Mouse (Mus musculus): ENCODE data around the gene Fam167b. TPM values are rescaled to one million over a fixed set of nuclear protein-coding genes. Genes with fewer than 3 reads are reported as not detected.
"Not testable (repeated sequence)": the region's sequence is repeated elsewhere in the genome, so short reads cannot be mapped to it uniquely, and the experiment has no call there.

Fam167b gene
- polyA plus RNA-seq, 1 experiment from 2014 or later: 4.3 TPM

DNA sequence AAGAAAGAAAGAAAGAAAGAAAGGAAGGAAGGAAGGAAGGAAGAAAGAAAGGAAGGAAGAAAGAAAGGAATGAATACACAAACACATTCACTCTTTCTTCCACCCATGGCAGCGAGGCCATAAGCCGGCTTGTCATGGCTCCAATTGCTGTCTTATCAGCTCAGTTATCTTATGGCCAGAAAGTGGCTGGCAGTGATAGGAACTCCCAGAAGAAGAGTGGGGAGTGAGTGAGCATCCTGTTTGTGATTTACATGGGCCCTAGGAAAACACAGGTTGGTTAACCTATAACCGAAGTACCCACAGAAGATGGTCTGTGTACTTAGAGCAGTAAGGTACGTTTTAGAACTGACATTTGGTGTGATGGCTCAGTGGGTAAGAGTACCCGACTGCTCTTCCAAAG lies 17.2 kb downstream of the Fam167b start:
- Histone ChIP-seq H3K27me3 (ENCODE audit: control insufficient read depth, insufficient read depth, low read length) (no peaks in the 10 kb centered on the region), H3K36me3 (ENCODE audit: control insufficient read depth, insufficient read depth, low read length) (no peaks in the 10 kb centered on the region)
- no peak for ATAC-seq (ENCODE audit: insufficient number of reproducible peaks, low FRiP score, low TSS enrichment, low read depth)

DNA sequence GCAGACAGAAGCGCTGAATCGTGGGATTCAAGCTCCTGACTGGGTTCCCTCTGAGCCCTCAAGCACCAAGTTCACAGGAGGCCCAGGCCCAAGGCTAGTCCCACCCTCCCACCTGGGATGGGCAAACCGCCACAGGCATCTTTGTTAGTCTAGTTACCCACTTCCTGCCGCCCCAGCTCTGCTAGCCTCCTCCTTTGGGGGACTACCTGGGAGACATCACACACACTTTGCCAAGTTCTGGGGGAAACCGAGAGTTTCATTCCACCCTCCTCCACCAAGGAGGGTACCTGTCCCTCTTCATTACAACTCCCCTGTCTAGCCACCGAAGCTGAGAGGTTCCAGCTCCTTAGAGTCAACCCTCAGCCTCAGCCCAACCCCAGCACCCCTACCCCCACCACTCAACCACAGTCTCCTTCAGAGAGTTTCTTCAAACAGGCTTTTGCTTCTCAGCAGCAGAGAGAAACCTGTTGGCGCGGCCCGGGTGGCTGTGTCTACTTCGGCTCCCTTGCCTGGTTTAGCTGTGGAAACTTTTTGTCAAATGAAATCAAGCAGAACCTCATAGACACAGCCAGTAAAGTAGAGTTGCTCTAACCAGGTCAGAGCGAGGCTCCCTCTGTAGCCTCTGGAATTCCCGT lies 19.9 kb downstream of the Fam167b start:
- no peaks in the 10 kb centered on the region for H3K36me3 ChIP-seq (ENCODE audit: control insufficient read depth, insufficient read depth, low read length)
- no peak overlapping the region for H3K4me3 ChIP-seq (ENCODE audit: low read depth, low read length)
- H3K27ac ChIP-seq (replicated peaks; ENCODE audit: low read depth, low read length): no peak overlapping the region
- peaks cover 7% of the 10 kb centered on the region for H3K4me1 ChIP-seq (ENCODE audit: control insufficient read depth, insufficient read depth, low read length)
- H3K27me3 ChIP-seq (ENCODE audit: control insufficient read depth, insufficient read depth, low read length): no peaks in the 10 kb centered on the region
- H3K9ac ChIP-seq (ENCODE audit: low read length): no peak overlapping the region
- no peak overlapping the region for H3K4me2 ChIP-seq (ENCODE audit: low read depth, severe bottlenecking)
- H3K9me3 ChIP-seq (ENCODE audit: control insufficient read depth, low read length): no peaks in the 10 kb centered on the region
- DNase-seq (ENCODE audit: low spot score): no peak
- no peak for ATAC-seq (ENCODE audit: insufficient number of reproducible peaks, low FRiP score, low TSS enrichment, low read depth)
- 80% methylated on average over 12 of the region's 12 CpGs for WGBS

More for the DNA sequence above, 17.2 kb downstream of the Fam167b start:
- Histone ChIP-seq H3K9me3 (ENCODE audit: control insufficient read depth, low read length) (no peaks in the 10 kb centered on the region), H3K4me2 (ENCODE audit: low read depth, severe bottlenecking) (no peak overlapping the region), H3K27ac (replicated peaks; ENCODE audit: low read depth, low read length) (no peak overlapping the region), H3K9ac (ENCODE audit: low read length) (no peak overlapping the region), H3K4me1 (ENCODE audit: control insufficient read depth, insufficient read depth, low read length) (peaks cover 15% of the 10 kb centered on the region), H3K4me3 (ENCODE audit: low read depth, low read length) (no peak overlapping the region)
- 87% methylated on average over 5 of the region's 5 CpGs for WGBS
- DNase-seq (ENCODE audit: low spot score): no peak

DNA sequence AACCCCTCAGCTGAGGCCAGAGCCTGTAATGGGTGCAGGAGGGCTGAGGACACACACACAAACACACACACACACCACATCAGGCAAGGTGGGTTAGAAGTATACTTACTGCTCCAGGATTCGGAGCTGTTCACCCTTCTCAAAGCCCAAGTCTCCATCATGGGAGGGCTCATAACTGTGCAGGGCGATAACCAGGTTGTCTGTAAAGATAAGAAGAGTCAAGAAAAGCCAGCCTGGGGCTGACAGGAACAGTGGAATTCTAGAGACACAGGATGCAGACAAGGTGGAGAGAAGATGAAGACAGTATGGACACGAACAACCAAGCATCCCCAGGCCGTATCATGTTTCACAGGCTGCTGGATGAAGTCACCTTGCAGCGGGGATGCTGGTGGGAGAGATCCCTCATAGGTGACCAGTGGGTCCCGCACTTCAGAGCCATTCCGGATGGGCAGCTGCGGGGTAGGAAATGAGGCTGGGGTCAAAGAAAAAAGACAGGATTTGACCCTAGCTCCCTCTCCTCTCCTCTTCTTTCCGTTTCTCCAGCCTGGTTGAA lies 21.0 kb downstream of the Fam167b start:
- WGBS: 61% methylated on average over 9 of the region's 9 CpGs
- Histone ChIP-seq H3K4me3 (ENCODE audit: low read depth, low read length) (no peak overlapping the region), H3K27me3 (ENCODE audit: control insufficient read depth, insufficient read depth, low read length) (no peaks in the 10 kb centered on the region), H3K4me2 (ENCODE audit: low read depth, severe bottlenecking) (peak overlapping the region; percentile 74; the same call in 1 of the 2 replicates), H3K9me3 (ENCODE audit: control insufficient read depth, low read length) (no peaks in the 10 kb centered on the region), H3K9ac (ENCODE audit: low read length) (peak overlapping the region; percentile 49; the same call in 1 of the 2 replicates), H3K4me1 (ENCODE audit: control insufficient read depth, insufficient read depth, low read length) (peaks cover 5% of the 10 kb centered on the region; the same call in 1 of the 2 replicates), H3K27ac (replicated peaks; ENCODE audit: low read depth, low read length) (no peak overlapping the region), H3K36me3 (ENCODE audit: control insufficient read depth, insufficient read depth, low read length) (no peaks in the 10 kb centered on the region)
- no peak for ATAC-seq (ENCODE audit: insufficient number of reproducible peaks, low FRiP score, low TSS enrichment, low read depth)
- no peak for DNase-seq (ENCODE audit: low spot score)

DNA sequence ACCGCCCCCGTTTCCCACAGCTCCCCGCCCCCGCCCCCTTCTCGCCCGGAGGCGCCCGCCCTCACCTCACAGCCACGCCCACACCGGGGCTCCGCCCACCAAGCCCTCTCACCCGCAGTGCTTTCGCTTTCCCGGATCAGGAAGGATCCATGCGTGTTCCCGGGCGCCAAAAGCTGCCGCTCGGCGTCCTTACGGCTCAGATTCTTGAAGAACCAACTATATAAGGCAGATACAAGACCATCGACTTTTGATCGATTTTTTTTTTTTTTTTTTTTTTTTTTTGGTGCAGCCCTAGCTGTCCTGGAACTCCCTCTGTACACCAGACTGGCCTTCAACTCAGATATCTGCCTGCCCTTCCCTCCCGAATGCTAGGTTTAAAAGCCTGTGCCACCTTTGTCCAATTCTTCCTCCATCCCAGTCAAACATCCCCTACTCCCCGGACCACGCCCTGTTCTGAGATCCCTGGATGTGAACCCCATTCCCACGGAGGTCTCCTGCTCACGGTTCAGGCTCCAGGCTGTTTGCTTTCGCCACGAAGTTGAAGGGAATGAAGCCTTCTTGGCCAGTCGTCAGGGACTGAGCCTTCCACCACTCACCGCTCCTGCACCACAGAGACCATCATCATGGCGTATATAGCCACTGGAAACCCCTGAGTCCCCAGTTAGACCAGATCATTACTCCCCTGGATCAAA lies 21.7 kb downstream of the Fam167b start:
- no peaks in the 10 kb centered on the region for H3K27me3 ChIP-seq (ENCODE audit: control insufficient read depth, insufficient read depth, low read length)
- DNase-seq (ENCODE audit: low spot score): peak; percentile 96
- peak overlapping the region; percentile 53 for H3K4me3 ChIP-seq (ENCODE audit: low read depth, low read length)
- H3K4me2 ChIP-seq (ENCODE audit: low read depth, severe bottlenecking): peak overlapping the region; percentile 74
- ATAC-seq (ENCODE audit: insufficient number of reproducible peaks, low FRiP score, low TSS enrichment, low read depth): peak; percentile 69
- H3K36me3 ChIP-seq (ENCODE audit: control insufficient read depth, insufficient read depth, low read length): no peaks in the 10 kb centered on the region
- no peak overlapping the region for H3K27ac ChIP-seq (replicated peaks; ENCODE audit: low read depth, low read length)
- peaks cover 5% of the 10 kb centered on the region; the same call in 1 of the 2 replicates for H3K4me1 ChIP-seq (ENCODE audit: control insufficient read depth, insufficient read depth, low read length)
- WGBS: 8% methylated on average over 33 of the region's 33 CpGs
- no peaks in the 10 kb centered on the region for H3K9me3 ChIP-seq (ENCODE audit: control insufficient read depth, low read length)
- peak overlapping the region; percentile 49 for H3K9ac ChIP-seq (ENCODE audit: low read length)

DNA sequence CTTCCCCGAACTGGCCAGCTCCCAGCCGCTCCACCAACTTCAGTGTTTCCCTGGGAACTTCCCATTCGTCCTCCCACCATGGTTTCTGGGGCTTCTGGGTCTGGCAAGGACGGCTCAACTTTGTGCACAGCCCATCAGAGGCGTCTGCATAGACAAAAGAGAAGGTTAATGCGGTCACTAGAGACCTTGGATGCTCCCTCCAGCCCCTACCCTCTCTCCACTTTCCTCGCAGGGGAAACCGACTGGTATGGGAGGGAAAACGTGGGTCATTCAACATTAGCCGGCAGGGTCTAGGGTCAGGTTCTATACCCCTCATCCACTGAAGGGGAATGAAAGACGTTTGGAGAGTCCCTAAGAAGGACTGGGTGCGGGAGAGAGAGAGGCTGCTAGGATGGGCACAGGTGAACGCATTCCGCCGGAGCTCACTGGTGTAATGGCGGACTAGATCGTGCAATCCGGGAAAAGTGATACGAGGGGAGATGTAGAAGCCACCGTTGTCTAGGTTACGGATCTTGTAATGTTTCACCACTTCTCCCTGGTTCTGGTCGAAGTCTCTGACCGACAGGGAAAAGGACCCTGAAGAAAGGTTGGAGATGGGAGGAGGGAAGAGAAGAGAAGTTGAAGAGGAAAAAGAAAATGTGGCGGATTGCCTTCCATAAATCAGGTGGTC lies 22.4 kb downstream of the Fam167b start:
- DNase-seq (ENCODE audit: low spot score) (no peak), ATAC-seq (ENCODE audit: insufficient number of reproducible peaks, low FRiP score, low TSS enrichment, low read depth) (0 out of 2 replicates have a peak, but pooled peaks have one; percentile 9)
- Histone ChIP-seq H3K4me2 (ENCODE audit: low read depth, severe bottlenecking) (peak overlapping the region; percentile 74), H3K36me3 (ENCODE audit: control insufficient read depth, insufficient read depth, low read length) (no peaks in the 10 kb centered on the region), H3K9me3 (ENCODE audit: control insufficient read depth, low read length) (no peaks in the 10 kb centered on the region), H3K27me3 (ENCODE audit: control insufficient read depth, insufficient read depth, low read length) (no peaks in the 10 kb centered on the region), H3K4me3 (ENCODE audit: low read depth, low read length) (peak overlapping the region; percentile 53), H3K27ac (replicated peaks; ENCODE audit: low read depth, low read length) (0 out of 2 replicates have a peak overlapping the region, but pooled peaks have one; percentile 30), H3K9ac (ENCODE audit: low read length) (peak overlapping the region; percentile 49), H3K4me1 (ENCODE audit: control insufficient read depth, insufficient read depth, low read length) (peaks cover 5% of the 10 kb centered on the region; the same call in 1 of the 2 replicates)
- WGBS: under 1% methylated on average over 24 of the region's 24 CpGs

DNA sequence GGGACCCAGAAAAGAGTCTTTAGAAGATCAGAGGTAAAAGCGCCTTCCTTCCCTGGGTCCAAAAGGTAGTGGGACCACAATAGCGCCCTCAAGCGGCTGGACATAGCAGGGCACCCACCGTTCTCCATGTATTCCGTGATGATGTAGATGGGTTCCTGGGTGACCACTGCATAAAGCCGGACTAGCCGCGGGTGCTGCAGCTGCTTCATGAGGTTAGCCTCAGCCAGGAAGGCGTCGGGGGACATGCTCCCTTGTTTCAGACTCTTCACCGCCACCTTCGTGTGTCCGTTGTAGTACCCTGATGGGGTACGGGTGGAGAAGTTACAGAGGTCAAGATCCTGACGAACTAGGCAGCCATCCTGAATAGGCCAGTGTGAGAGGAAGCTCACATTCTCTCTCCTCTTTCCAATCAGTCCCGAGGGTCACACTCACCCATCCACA lies 22.9 kb downstream of the Fam167b start:
- peak overlapping the region; percentile 49 for H3K9ac ChIP-seq (ENCODE audit: low read length)
- ATAC-seq (ENCODE audit: insufficient number of reproducible peaks, low FRiP score, low TSS enrichment, low read depth) (no peak), DNase-seq (ENCODE audit: low spot score) (peak; percentile 81)
- peaks cover 6% of the 10 kb centered on the region for H3K4me1 ChIP-seq (ENCODE audit: control insufficient read depth, insufficient read depth, low read length)
- 4% methylated on average over 16 of the region's 16 CpGs for WGBS
- no peaks in the 10 kb centered on the region for H3K27me3 ChIP-seq (ENCODE audit: control insufficient read depth, insufficient read depth, low read length)
- H3K4me2 ChIP-seq (ENCODE audit: low read depth, severe bottlenecking): peak overlapping the region; percentile 74
- H3K36me3 ChIP-seq (ENCODE audit: control insufficient read depth, insufficient read depth, low read length): no peaks in the 10 kb centered on the region
- peak overlapping the region; percentile 53 for H3K4me3 ChIP-seq (ENCODE audit: low read depth, low read length)
- no peaks in the 10 kb centered on the region for H3K9me3 ChIP-seq (ENCODE audit: control insufficient read depth, low read length)
- no peak overlapping the region for H3K27ac ChIP-seq (replicated peaks; ENCODE audit: low read depth, low read length)

DNA sequence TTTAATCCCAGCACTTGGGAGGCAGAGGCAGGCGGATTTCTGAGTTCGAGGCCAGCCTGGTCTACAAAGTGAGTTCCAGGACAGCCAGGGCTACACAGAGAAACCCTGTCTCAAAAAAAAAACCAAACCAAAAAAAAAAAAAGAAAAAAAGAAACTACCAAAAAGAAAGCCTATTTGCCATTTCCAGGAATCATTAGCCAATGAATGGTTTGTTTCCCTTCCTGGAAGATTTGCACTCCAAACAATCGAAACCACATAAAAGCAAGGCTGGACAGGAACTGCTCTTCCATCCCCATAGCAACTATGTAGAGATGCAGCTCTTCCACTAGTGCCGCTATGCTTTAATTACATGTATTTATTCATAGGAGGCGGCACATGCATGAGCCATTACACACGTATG lies 23.8 kb downstream of the Fam167b start:
- DNase-seq (ENCODE audit: low spot score); H3K27ac ChIP-seq (replicated peaks; ENCODE audit: low read depth, low read length); H3K4me2 ChIP-seq (ENCODE audit: low read depth, severe bottlenecking); H3K9me3 ChIP-seq (ENCODE audit: control insufficient read depth, low read length); H3K9ac ChIP-seq (ENCODE audit: low read length); H3K27me3 ChIP-seq (ENCODE audit: control insufficient read depth, insufficient read depth, low read length); H3K4me3 ChIP-seq (ENCODE audit: low read depth, low read length); H3K36me3 ChIP-seq (ENCODE audit: control insufficient read depth, insufficient read depth, low read length); ATAC-seq (ENCODE audit: insufficient number of reproducible peaks, low FRiP score, low TSS enrichment, low read depth): not testable (repeated sequence)
- peaks cover 13% of the 10 kb centered on the region for H3K4me1 ChIP-seq (ENCODE audit: control insufficient read depth, insufficient read depth, low read length)
- 91% methylated on average over 6 of the region's 6 CpGs for WGBS

DNA sequence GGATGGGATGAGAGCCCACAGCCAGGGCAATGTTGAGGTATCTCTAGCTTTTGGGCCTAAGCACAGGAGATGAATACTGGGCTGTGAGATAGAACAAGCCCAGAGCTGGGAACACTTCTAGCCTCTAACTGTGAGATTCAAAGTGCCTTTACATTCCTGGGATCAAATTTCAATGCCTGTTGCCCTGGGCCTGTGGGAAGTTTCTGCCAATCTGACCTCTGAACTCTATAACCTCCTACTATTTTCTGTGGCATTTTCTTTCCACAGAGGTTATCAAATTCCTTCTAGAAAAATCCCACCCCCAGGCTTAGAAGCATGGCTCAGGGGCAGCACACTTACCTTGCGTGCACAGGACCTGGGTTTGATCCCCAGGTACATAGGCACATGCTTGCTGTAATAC lies 28.1 kb downstream of the Fam167b start:
- Histone ChIP-seq H3K9ac (ENCODE audit: low read length) (peak overlapping the region; percentile 22; the same call in 1 of the 2 replicates), H3K4me1 (ENCODE audit: control insufficient read depth, insufficient read depth, low read length) (peaks cover 8% of the 10 kb centered on the region), H3K4me2 (ENCODE audit: low read depth, severe bottlenecking) (no peak overlapping the region), H3K27ac (replicated peaks; ENCODE audit: low read depth, low read length) (peak overlapping the region; percentile 21; the same call in 1 of the 2 replicates), H3K36me3 (ENCODE audit: control insufficient read depth, insufficient read depth, low read length) (no peaks in the 10 kb centered on the region), H3K9me3 (ENCODE audit: control insufficient read depth, low read length) (no peaks in the 10 kb centered on the region), H3K4me3 (ENCODE audit: low read depth, low read length) (no peak overlapping the region), H3K27me3 (ENCODE audit: control insufficient read depth, insufficient read depth, low read length) (no peaks in the 10 kb centered on the region)
- peak; percentile 25 for DNase-seq (ENCODE audit: low spot score)
- ATAC-seq (ENCODE audit: insufficient number of reproducible peaks, low FRiP score, low TSS enrichment, low read depth): no peak
- WGBS: 36% methylated on average over 1 of the region's 1 CpGs
